Mouse (Mus musculus): Measurements from ENCODE around the gene Abhd13. TPM values are rescaled to one million over a fixed set of nuclear protein-coding genes. Genes with fewer than 3 reads are reported as not detected.

Abhd13 gene
- 17.9 and 19.0 TPM in 2 replicates for polyA plus RNA-seq (2015; fragmentation: Nextera tagmentation; extraction: Ambion mirVana)

DNA sequence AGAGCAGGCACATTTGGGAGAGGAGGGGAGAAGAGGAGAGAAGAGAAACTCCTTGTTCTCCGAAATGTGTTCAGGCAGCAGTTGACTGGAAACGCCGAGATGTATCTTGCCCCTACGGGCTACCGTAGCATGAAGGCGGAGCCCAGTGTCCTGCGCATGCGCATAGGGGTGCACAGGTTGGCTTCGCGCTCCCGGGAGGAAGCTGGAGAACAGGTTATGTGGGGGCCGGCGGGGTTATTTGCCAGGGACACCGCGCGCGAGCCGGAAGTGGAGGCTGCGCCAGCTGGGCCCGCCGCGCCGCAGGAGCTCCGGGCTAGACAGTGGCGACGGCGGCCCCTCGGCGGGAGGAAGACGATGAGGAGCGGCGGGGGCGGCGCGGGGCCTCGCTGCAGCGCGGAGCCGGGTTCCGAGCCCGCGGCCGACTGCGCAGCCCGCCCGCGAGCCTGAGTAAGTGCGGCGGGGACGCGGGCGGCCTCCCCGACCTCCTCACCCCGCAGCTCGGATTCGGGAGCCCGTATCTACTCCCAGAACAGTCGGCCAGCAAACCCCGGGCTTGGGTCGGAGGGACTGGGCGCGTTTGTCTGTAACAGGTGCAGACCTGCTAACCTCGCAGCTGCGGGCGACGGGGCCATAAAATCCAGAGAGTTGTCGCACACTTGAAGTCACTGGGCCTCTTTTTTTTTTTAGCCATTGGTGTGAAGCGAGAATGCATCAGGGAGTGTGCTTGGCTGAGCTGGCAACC lies at the start of gene Abhd13, which contains the start of gene Lig4:
Gene Abhd13 (plus strand): TSS at position 135 of the 742 bp plus-strand sequence.
Gene Lig4 (minus strand): TSS at position 114 of the 742 bp plus-strand sequence.
- DNase-seq (ENCODE audit: low spot score), result peak; percentile 99

- DNase-seq (ENCODE audit: low spot score), result no peak
These were observed 47.6 kb upstream of the Abhd13 start for GRCm38 (mm10) chr8:9929746-9930445.

DNA sequence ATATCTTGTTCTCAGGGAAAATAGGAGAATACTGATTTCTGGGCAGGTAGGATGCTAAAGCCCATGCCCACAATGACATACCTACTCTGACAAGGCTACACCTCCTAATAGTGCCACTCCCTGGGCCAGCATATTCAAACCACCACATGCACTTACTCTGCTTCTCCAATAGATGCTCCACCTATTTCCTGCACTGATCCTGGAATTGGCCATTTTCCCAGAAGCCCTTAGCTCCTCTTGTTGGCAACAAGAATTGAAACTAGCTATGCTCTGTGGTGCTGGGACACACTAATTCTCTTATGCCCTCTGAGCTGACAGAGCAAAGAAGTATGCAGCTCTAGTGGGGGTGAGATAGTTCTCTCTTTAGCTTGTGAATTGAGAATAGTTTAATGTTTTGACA lies 44.8 kb upstream of the Abhd13 start:
- no peak for DNase-seq (ENCODE audit: low spot score)

DNA sequence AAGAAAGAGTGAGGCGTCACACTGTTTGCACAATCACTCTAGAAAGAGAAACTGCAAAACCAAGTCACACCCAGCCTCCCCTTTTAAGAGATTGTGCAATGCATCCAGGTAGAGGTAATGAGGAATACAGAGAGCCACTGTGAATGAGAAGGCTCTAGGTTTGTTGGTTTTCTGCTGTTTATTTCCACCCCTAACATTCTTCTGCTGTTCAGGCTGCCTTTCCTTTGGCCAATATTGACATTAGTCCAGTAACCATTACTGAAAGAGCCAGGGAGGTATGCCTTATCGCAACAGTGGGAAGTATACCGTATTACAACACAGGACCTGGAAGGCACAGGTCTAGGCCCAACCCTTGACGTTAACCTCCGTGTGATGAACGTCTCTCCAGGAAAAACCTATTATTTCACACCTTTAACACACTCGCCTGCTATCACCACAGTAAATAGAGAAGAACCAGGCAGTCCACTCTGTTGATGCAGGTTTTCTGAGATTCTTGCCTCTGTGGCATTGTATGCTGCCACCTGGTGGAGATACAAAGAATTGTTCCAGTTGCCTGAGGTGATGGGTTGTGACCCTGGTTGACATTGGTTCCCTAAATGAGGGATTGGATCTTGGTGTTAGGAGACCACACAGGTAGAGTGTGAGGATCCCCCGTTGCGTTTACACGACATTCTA lies 42.5 kb upstream of the Abhd13 start:
- peak; percentile 62 for DNase-seq (ENCODE audit: low spot score)

DNA sequence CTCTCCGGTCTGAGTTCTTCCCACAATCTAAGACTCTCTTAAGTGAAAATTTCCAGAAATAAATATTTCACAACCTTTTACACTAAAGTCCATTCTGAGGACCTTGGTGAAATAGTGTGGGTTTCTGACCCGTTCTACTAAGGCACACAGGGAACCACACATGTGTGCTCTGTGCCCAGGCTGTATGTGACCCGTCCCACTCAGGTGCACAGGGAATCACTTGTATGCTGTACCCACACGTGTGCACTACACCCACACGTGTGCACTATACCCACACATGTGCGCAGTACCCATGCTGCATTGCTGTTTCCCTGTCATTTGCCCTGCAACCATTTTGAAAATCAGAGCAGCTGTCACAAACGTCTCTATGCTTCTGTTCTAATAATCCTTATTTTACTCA lies 41.9 kb upstream of the Abhd13 start:
- DNase-seq (ENCODE audit: low spot score), result no peak

DNA sequence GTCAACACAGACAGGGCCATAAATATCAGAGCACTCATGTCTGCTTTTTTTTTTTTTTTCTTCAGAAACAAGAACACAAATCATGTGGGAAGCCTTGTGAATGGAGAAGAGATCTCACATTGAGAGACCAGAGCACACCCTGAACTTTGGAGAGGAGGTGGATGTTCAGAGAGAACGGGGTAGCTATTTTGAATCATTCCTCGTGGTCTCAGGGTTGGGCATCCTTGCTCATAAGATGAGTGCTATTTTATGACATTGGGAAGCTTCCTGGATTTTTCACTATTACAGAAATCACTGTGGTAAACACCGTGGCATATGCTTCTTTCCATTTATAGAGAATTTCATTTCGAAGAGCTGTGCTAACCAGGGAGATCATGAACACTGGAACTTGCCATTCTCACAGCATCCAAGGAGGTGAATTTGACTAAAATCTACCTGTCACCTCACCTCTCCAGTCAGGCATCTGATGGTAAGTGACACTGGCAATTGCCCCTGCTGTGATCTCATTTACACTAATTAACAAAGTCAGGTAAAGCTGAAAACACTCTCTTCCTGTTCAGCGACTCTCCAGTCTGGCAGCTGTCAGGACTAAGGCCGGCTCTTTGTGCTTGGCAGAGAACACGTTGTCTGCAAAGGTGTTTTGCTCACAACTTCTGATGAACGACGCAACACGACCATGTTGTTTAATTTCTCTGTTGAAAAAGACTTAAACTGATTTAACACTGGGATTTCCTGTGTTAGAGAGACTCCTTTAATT lies 28.2 kb upstream of the Abhd13 start:
- DNase-seq (ENCODE audit: low spot score), result no peak

- no peak for DNase-seq (ENCODE audit: low spot score)
These were observed 19.2 kb upstream of the Abhd13 start for GRCm38 (mm10) chr8:9958338-9958737.

- DNase-seq (ENCODE audit: low spot score), result no peak
These were observed 17.6 kb upstream of the Abhd13 start for GRCm38 (mm10) chr8:9959919-9960318.

DNA sequence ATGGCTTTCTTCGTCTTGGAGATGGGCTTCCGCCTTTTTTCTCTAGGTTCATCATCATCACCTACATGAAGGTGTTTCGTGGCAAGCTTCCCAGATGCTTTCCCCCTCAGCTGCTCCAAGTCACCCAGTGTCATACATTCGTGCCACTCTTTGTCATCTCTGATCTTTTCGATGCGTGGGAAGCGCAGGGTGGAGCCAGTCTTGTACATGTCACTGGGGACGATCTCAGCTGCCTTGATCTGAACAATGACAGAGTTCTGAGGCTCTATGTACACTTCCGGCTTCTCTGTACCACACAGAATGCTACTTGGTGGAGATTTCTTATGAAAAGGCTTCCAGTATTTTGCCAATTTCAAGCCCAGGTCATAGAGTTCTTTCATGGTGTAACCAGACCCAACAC lies 5.6 kb upstream of the Abhd13 start:
- DNase-seq (ENCODE audit: low spot score), result peak; percentile 18

DNA sequence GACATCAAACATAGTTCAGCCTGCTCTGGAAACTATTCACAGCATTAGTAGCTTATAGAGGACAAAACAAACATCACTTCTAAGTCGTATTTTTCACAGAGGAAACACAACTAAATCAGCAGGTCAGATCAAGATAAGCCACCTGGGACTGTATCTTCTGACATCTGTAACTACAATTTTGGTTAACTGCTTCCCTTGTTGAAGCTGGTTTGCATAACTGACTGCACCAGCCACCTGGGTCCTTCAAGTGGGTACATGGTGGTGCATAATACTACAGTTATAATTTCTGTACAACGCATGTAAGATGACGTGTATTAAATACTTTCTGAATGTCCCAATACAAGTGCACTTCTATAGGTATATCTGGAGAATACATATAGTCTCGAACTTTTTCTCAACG lies 2.2 kb upstream of the Abhd13 start:
- peak; percentile 81 for DNase-seq (ENCODE audit: low spot score)

DNA sequence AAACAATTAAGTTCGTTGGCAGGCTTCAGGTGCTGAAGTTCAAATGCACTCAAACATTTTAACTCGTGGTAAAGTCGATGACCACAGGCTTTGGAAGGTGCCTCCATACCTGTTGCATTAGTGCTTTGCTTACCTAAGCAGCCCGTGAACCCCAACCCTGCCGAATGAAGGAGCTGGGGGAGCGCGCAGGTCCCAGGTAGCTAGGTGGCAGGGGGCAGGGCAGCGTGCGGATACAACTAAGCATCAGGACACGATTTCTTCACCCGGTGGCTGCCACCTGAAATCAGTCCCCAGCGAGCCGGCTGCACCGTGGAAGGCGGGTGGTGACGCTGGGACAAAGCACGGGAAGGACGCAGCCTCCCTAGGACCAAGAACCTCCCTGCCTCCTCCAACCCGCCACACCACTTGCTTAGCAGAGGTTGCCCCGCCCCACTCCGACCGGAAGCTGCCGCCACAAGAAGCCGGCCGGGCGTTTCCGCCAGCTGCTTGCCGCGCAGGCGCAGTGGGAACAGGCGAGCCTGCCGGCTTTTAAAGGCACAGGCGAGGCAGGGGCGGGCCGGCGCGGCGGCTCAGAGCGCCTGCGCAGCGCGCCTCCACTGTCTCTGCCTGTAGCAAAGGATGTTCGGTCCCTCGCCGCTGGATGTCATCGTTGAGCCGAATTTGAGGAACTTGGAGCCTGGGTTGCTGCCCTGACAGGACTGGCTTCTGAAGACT lies 1.5 kb upstream of the Abhd13 start:
- peak; percentile 99 for DNase-seq (ENCODE audit: low spot score)

DNA sequence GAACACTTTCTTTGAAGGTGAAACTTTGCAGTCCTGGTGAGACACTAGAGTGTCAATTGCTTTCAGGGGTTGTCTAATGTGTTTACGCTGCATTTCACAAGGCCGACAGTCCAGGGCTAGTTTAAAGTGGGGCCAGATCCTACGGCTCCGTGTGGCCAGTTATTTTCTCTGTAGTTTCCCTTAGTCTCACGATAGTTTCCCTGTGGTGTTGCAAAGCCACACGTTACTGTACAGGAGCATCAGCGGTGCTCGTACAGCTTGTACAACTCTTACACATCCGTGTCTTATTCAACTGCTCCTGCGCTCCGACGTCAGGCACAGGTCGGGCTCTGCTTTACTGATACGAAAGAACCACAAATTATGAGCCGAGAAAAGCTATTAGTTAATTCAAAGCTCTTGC lies 491 bp upstream of the Abhd13 start:
- DNase-seq (ENCODE audit: low spot score), result peak; percentile 23

DNA sequence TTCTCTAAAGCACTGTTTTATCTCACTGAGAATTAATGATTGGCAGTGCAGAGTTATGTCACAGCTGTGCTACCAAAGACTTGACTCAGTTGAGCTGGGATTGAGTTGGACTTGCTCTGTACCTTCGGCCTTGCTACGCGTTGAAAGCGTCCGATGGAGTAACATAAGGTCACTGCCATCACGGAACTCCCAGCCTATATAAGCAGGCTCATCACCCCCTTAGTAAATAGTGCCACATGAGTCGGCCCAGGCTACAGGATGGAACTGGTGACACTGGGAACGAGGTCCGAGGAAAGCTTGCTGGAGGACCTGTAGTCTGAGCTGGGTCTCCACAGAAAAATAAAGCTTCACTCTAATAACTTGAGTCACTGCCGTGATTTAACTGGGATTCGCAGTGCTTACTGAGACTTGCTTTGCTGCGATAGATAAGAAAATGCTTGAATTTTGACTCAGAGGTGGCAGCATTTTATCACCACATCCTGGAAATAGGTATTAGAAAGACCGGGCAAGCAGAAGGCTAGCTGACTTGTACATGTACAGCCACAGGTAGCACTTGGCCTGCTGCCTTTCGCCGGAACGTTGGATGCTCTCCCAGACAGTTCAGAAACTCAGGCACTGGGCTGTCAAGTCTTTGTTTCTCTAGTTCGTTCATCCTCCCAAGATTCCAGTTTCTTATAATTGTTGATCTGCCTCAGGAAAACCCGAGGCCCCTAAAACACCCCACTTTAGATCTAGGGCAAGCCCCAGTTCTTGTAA lies 1.1 kb downstream of the Abhd13 start:
- DNase-seq (ENCODE audit: low spot score), result peak; percentile 9

DNA sequence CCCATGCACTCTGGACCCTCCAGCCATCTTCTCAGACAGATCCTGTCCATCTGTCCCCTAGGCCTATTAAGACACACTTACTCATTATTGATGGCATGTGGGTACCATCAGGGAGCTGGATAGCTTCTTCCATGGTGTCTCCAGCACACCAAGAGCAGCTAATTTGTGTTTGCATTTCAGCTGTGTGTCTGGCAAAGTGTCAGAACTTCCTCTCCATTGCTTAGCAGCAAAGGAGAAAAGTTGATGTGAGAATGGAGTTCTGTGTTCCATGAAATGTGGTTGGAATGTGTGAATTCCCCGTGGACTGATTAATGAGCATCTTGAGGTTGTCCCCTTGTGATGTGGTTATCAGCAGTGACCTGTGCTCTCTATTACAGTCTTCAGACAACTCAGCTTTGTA lies 2.2 kb downstream of the Abhd13 start:
- DNase-seq (ENCODE audit: low spot score), result no peak

GRCm38 (mm10) chr8:9980188-9980587 lies 2.7 kb downstream of the Abhd13 start:
- no peak for DNase-seq (ENCODE audit: low spot score)

DNA sequence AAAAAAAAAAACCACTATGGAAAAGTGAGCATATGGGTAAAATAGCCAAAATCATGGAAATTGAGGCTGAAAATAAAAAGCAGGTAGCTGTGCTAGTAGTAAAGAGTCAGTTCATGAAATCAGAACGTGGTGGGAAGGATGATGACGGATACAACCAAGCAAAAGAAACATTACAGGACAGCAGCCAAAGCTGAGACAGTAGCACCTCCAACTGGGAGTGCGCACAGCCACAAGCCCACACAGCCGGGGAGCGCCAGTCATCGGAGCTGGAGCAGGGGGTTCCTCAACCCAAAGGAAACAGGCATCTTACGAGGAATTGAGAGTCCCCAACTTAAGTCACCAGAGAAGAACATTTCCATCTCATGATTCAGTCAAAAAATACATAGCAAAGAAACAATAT lies 26.6 kb downstream of the Abhd13 start:
- DNase-seq (ENCODE audit: low spot score), result no peak

DNA sequence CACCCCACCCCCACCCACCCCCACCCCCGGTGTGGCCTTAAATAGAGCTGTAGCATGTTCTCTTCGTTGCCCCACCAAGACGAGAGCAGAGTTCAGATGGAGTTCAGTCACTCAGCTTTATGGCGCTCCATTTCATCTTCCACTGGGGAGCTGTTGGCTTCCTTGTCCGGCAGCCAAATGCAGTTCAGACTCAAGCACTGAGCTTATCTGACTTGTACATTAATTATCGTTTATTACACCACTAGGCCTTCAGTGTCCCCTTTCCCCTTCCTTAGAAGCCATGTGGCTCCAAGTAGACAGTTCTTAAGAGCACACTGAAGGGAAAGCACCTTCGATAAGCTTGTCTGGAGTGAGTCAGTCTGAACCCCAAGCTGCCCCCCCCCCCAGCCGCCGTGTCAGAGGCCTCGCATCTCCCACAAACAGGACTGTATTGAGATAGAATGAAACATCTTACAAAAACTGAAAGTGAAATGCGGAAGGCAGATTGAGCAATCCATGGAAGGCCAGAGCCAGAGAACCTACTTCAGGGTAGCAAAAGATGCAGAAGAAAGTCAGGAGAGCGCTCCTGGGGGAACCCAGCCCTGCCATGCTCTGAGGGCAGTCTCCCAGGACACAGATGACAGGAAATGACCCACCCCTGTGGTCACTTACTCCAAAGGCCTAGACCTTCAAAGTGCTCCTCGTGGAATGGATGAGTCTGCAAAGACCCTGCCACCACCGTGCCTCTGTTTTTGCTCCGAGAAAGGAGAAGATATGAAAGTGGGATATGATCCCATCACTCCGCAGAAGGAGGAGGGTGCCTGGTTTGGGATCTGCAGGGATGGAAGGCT lies 28.9 kb downstream of the Abhd13 start, which contains the start of gene Tnfsf13b:
Gene Tnfsf13b (plus strand): TSS at position 312 of the 830 bp plus-strand sequence.
- DNase-seq (ENCODE audit: low spot score), result no peak

GRCm38 (mm10) chr8:10006986-10007659 lies 29.6 kb downstream of the Abhd13 start:
- DNase-seq (ENCODE audit: low spot score), result no peak
